Mouse (Mus musculus) regulatory T cell (primary cell): ENCODE measurements around the gene Taar4.

Experiments used
- in situ Hi-C: fragments of 300-600 bp; cut with MboI, MseI; formaldehyde crosslinking; loops from one replicate; pipeline ENCODE4 v1.15.1; 2025; ENCODE audit warnings: high pct_unique_total_duplicates

Taar4 gene

GRCm38 (mm10) chr10:24006442-24006841 lies 46.1 kb downstream of the Taar4 start:
- in situ Hi-C loops = no loop called here

DNA sequence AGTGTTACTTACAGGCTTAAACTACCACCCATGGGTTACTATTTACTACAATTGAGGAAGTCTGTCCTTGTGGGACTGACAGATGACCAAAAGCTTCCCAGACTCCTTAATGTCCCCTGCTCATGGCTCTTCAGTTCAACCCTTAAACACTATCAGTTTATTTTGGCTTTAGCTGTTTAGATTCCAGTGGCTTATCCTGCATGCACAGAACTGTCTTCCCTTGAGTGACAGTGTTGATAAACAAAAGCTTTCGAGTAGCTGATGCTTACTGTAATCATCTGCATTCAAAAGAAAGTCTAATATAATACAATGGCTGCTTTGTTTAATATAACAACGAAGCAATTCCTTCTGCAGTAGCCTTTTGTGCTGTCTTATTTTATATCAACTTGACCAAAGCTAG lies 46.7 kb downstream of the Taar4 start:
- in situ Hi-C loops = no loop called here

DNA sequence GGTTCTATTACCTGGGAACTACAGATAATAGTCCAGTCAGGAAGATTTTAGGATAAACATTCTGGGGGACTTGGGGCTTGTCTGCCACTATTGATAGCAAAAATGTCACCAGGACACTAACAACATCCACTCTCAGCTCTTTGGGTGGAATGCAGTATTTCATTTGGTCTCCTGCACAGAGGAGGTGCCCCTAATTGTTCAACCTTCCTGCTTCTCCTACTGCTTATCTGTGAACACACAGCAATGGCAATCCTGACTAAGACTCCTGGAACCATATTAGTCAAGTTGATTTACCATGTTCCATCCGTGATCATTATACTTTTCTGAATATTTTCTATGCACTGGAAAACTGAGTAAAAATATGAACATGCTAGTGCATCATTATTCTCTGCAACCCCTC lies 47.8 kb downstream of the Taar4 start:
- in situ Hi-C loops = no loop called here
